Mouse (Mus musculus) cerebellum, adult 8-10 months (tissue): ENCODE measurements around the gene Mdga2.

Experiments used
- DNase-seq: peaks from one replicate; pipeline ENCODE4 v3.0.0; 2022

Gene Mdga2

GRCm38 (mm10) chr12:67222221-67223025 is at the start of gene Mdga2:
Gene Mdga2 (minus strand): TSS chr12:67222549.
- peak; percentile 30 for DNase-seq

GRCm38 (mm10) chr12:67267409-67267808 is 45.1 kb upstream of the Mdga2 start:
- no peak for DNase-seq

GRCm38 (mm10) chr12:67223530-67223929 is 1.2 kb upstream of the Mdga2 start:
- DNase-seq, result no peak

GRCm38 (mm10) chr12:67221329-67222220 is 774 bp downstream of the Mdga2 start:
- peak; percentile 31 for DNase-seq

GRCm38 (mm10) chr12:67220641-67221231 is 1.6 kb downstream of the Mdga2 start:
- DNase-seq, result peak; percentile 23

- no peak for DNase-seq
These were observed 2.3 kb downstream of the Mdga2 start for GRCm38 (mm10) chr12:67220041-67220440.

GRCm38 (mm10) chr12:67219564-67219963 is 2.8 kb downstream of the Mdga2 start:
- no peak for DNase-seq

- no peak for DNase-seq
These were observed 9.5 kb downstream of the Mdga2 start for GRCm38 (mm10) chr12:67212801-67213200.

- DNase-seq, result peak; percentile 48
These were observed 44.2 kb downstream of the Mdga2 start for GRCm38 (mm10) chr12:67178155-67178554.

- DNase-seq, result no peak
These were observed 65.6 kb downstream of the Mdga2 start for GRCm38 (mm10) chr12:67156569-67157237.

- DNase-seq, result no peak
These were observed 69.3 kb downstream of the Mdga2 start for GRCm38 (mm10) chr12:67153077-67153476.

GRCm38 (mm10) chr12:67141605-67142004 is 80.7 kb downstream of the Mdga2 start:
- no peak for DNase-seq

- DNase-seq, result no peak
These were observed 82.2 kb downstream of the Mdga2 start for GRCm38 (mm10) chr12:67140131-67140530.

- no peak for DNase-seq
These were observed 94.9 kb downstream of the Mdga2 start for GRCm38 (mm10) chr12:67127457-67127856.

GRCm38 (mm10) chr12:67123874-67124273 is 98.5 kb downstream of the Mdga2 start:
- DNase-seq, result no peak

- no peak for DNase-seq
These were observed 103.5 kb downstream of the Mdga2 start for GRCm38 (mm10) chr12:67118652-67119515.

GRCm38 (mm10) chr12:67104171-67104570 is 118.2 kb downstream of the Mdga2 start:
- DNase-seq, result no peak

- no peak for DNase-seq
These were observed 127.9 kb downstream of the Mdga2 start for GRCm38 (mm10) chr12:67094414-67094813.

GRCm38 (mm10) chr12:67090420-67090965 is 131.9 kb downstream of the Mdga2 start:
- no peak for DNase-seq

- no peak for DNase-seq
These were observed 163.0 kb downstream of the Mdga2 start for GRCm38 (mm10) chr12:67059136-67060014.
